Mouse (Mus musculus) gastrocnemius, postnatal 14 days (tissue): ENCODE measurements around the gene Sgo2a. TPM values are rescaled to one million over a fixed set of nuclear protein-coding genes. Genes with fewer than 3 reads are reported as not detected.
"Not testable (repeated sequence)": the region's sequence is repeated elsewhere in the genome, so short reads cannot be mapped to it uniquely, and the experiment has no call there.

ENCODE experiments used
- DNase-seq: peaks from one replicate; pipeline ENCODE4 v3.0.0; 2021; ENCODE audit warnings: mixed read lengths
- intact Hi-C: fragments of 180-260 bp; cut with DNase I; formaldehyde crosslinking; loops from one replicate; pipeline ENCODE4 v1.15.1; 2025; ENCODE audit warnings: low total_unique reads
- total RNA-seq, 2 experiments: library from RNA; stranded (reverse); gene quantifications; 2 replicates each; pipeline ENCODE4 v1.2.3; 2021

The Sgo2a gene
- total RNA-seq, 2 experiments from 2014 or later, result 1.3 to 1.7 TPM

GRCm38 (mm10) chr1:58029636-58030117 is 33.9 kb downstream of the Sgo2a start, which contains the start of gene Aox1:
Aox1 (plus strand) TSS chr1:58029931.
- intact Hi-C loops, result no loop called here
- DNase-seq, result peak; percentile 72

- intact Hi-C loops, result no loop called here
- DNase-seq, result peak; percentile 79
Observed at GRCm38 (mm10) chr1:58030156-58030871, 34.5 kb downstream of the Sgo2a start.

GRCm38 (mm10) chr1:58031160-58031769 is 35.5 kb downstream of the Sgo2a start:
- intact Hi-C loops, result no loop called here
- peak; percentile 51 for DNase-seq

GRCm38 (mm10) chr1:58037306-58037705 is 41.5 kb downstream of the Sgo2a start:
- intact Hi-C loops, result not testable (repeated sequence)

GRCm38 (mm10) chr1:58045076-58045475 is 49.3 kb downstream of the Sgo2a start:
- intact Hi-C loops, result no loop called here
- DNase-seq, result no peak

More at GRCm38 (mm10) chr1:58037306-58037705, 41.5 kb downstream of the Sgo2a start:
- not testable (repeated sequence) for DNase-seq

- intact Hi-C loops, result no loop called here
Observed at GRCm38 (mm10) chr1:58045546-58045945, 49.8 kb downstream of the Sgo2a start.

GRCm38 (mm10) chr1:58046721-58047290 is 51.0 kb downstream of the Sgo2a start:
- intact Hi-C loops, result no loop called here
- DNase-seq, result no peak

More at GRCm38 (mm10) chr1:58045546-58045945, 49.8 kb downstream of the Sgo2a start:
- no peak for DNase-seq

GRCm38 (mm10) chr1:58049126-58049525 is 53.4 kb downstream of the Sgo2a start:
- intact Hi-C loops, result no loop called here
- no peak for DNase-seq

GRCm38 (mm10) chr1:58055598-58055997 is 59.8 kb downstream of the Sgo2a start:
- no peak for DNase-seq
- intact Hi-C loops, result no loop called here

- no peak for DNase-seq
- intact Hi-C loops, result no loop called here
Observed at GRCm38 (mm10) chr1:58056074-58056807, 60.5 kb downstream of the Sgo2a start.

- intact Hi-C loops, result no loop called here
- no peak for DNase-seq
Observed at GRCm38 (mm10) chr1:58056939-58057338, 61.2 kb downstream of the Sgo2a start.

GRCm38 (mm10) chr1:58058846-58059245 is 63.1 kb downstream of the Sgo2a start:
- no peak for DNase-seq
- intact Hi-C loops, result no loop called here

GRCm38 (mm10) chr1:58062131-58062530 is 66.4 kb downstream of the Sgo2a start:
- intact Hi-C loops, result no loop called here

GRCm38 (mm10) chr1:58065151-58065550 is 69.4 kb downstream of the Sgo2a start:
- intact Hi-C loops, result no loop called here
- DNase-seq, result no peak

More at GRCm38 (mm10) chr1:58062131-58062530, 66.4 kb downstream of the Sgo2a start:
- DNase-seq, result no peak

- DNase-seq, result no peak
- intact Hi-C loops, result no loop called here
Observed at GRCm38 (mm10) chr1:58065606-58066005, 69.8 kb downstream of the Sgo2a start.

GRCm38 (mm10) chr1:58069181-58069580 is 73.4 kb downstream of the Sgo2a start:
- DNase-seq, result no peak
- intact Hi-C loops, result no loop called here

GRCm38 (mm10) chr1:58070091-58070490 is 74.3 kb downstream of the Sgo2a start:
- DNase-seq, result no peak
- intact Hi-C loops, result no loop called here

- intact Hi-C loops, result no loop called here
- DNase-seq, result no peak
Observed at GRCm38 (mm10) chr1:58071006-58071405, 75.2 kb downstream of the Sgo2a start.

GRCm38 (mm10) chr1:58071509-58071908 is 75.7 kb downstream of the Sgo2a start:
- no peak for DNase-seq
- intact Hi-C loops, result no loop called here

- intact Hi-C loops, result no loop called here
- no peak for DNase-seq
Observed at GRCm38 (mm10) chr1:58072416-58072815, 76.6 kb downstream of the Sgo2a start.
